Mouse (Mus musculus) MEL (cell line): ENCODE data around the gene Sez6l2.

Source experiments
- CTCF ChIP-seq, 3 experiments: IDR thresholded peaks in 2 of 3; conservative IDR thresholded peaks in 1 of 3; 2 replicates each; pipeline ENCODE4 v1.5.1; 2011 to 2012; ENCODE audit warnings: low read length in 3 of 3, low read depth in 2 of 3, mild to moderate bottlenecking in 2 of 3, improper control_type of control experiment in 1 of 3, inconsistent platforms in 1 of 3, mixed read lengths in 1 of 3, moderate library complexity in 1 of 3; ENCODE audit not compliant: control insufficient read depth in 1 of 3, insufficient read depth in 1 of 3, poor library complexity in 1 of 3, severe bottlenecking in 1 of 3
- EP300 ChIP-seq, 2 experiments: IDR thresholded peaks; 2 replicates each; pipeline ENCODE4 v1.6.1; 2011; ENCODE audit warnings: improper control_type of control experiment in 2 of 2, low read length in 2 of 2, low read depth in 1 of 2, mild to moderate bottlenecking in 1 of 2
- GATA1 ChIP-seq: IDR thresholded peaks from 2 replicates; pipeline ENCODE4 v1.6.1; 2011; ENCODE audit warnings: low read depth, low read length, improper control_type of control experiment
- HCFC1 ChIP-seq: IDR thresholded peaks from 2 replicates; pipeline ENCODE4 v1.6.1; 2012; ENCODE audit warnings: low read depth, mild to moderate bottlenecking, inconsistent platforms, low read length, improper control_type of control experiment, moderate library complexity
- KAT2A ChIP-seq: conservative IDR thresholded peaks from 2 replicates; pipeline ENCODE4 v1.6.1; 2012; ENCODE audit warnings: low read depth, low read length, improper control_type of control experiment, inconsistent platforms
- MAX ChIP-seq: IDR thresholded peaks from 2 replicates; pipeline ENCODE4 v1.6.1; 2011; ENCODE audit warnings: low read length, improper control_type of control experiment
- MYB ChIP-seq: IDR thresholded peaks from 2 replicates; pipeline ENCODE4 v1.6.1; 2011; ENCODE audit warnings: mild to moderate bottlenecking, low read depth, low read length, improper control_type of control experiment
- NELFE ChIP-seq: IDR thresholded peaks from 2 replicates; pipeline ENCODE4 v1.6.1; 2011; ENCODE audit warnings: low read depth, low read length, improper control_type of control experiment
- POLR2A ChIP-seq, 2 experiments: IDR thresholded peaks; 2 replicates each; pipeline ENCODE4 v1.6.1; 2011 to 2012; ENCODE audit warnings: low read length in 2 of 2, mild to moderate bottlenecking in 2 of 2, control low read depth in 1 of 2, improper control_type of control experiment in 1 of 2, low read depth in 1 of 2, moderate library complexity in 1 of 2; ENCODE audit not compliant: control insufficient read depth in 1 of 2, insufficient read depth in 1 of 2, poor library complexity in 1 of 2
- TBP ChIP-seq: IDR thresholded peaks from 2 replicates; pipeline ENCODE4 v1.8.0; 2011; ENCODE audit warnings: low read depth, low read length, improper control_type of control experiment
- TCF12 ChIP-seq: IDR thresholded peaks from 2 replicates; pipeline ENCODE4 v1.6.1; 2014; ENCODE audit warnings: low read depth, mild to moderate bottlenecking, inconsistent platforms, low read length, improper control_type of control experiment, moderate library complexity
- USF2 ChIP-seq, 2 experiments: IDR thresholded peaks; 2 replicates each; pipeline ENCODE4 v1.6.1; 2011 to 2012; ENCODE audit warnings: improper control_type of control experiment in 2 of 2, low read length in 2 of 2, borderline replicate concordance in 1 of 2, inconsistent platforms in 1 of 2, low read depth in 1 of 2, mild to moderate bottlenecking in 1 of 2; ENCODE audit not compliant: insufficient read depth in 1 of 2
- ZC3H11A ChIP-seq: IDR thresholded peaks from 2 replicates; pipeline ENCODE4 v1.6.1; 2012; ENCODE audit warnings: low read depth, mild to moderate bottlenecking, inconsistent platforms, low read length, improper control_type of control experiment

DNA sequence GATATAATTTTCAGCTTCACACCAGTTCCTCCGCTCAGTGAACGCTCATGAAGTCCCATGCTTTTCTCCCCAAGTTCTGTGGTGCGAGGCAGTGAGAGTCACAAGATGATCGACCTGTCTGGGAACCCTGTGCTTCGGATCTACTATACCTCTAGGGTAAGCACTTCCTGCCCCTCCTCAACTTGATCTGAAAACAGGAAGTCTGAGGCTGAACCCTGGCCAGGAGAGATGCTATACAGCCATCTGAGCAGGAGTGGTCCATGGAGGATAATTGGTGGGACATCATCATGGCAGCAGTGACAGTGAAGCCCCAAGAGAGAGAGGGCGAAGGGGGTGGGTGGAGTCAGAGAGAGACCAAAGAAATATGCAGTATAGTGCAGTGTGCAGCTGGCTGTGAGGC is 28.5 kb downstream of the Sez6l2 start:
- TF ChIP-seq CTCF (IDR thresholded peaks at IDR 0.05 in 2 of 3, conservative IDR thresholded peaks at IDR 0.05 in 1 of 3; ENCODE audit: control insufficient read depth in 1 of 3, insufficient read depth in 1 of 3, low read depth in 2 of 3, low read length in 3 of 3, poor library complexity in 1 of 3, severe bottlenecking in 1 of 3) (no peak), MYB (no peak), POLR2A (IDR thresholded peaks at IDR 0.05; ENCODE audit: control insufficient read depth in 1 of 2, insufficient read depth in 1 of 2, low read depth in 1 of 2, low read length in 2 of 2, poor library complexity in 1 of 2) (no peak), KAT2A (no peak), ZC3H11A (no peak), EP300 (IDR thresholded peaks at IDR 0.05; ENCODE audit: low read depth in 1 of 2, low read length in 2 of 2) (no peak), GATA1 (no peak), HCFC1 (no peak), TBP (no peak), NELFE (no peak), TCF12 (no peak), MAX (no peak), USF2 (IDR thresholded peaks at IDR 0.05; ENCODE audit: borderline replicate concordance in 1 of 2, insufficient read depth in 1 of 2, low read depth in 1 of 2, low read length in 2 of 2) (no peak)
